11 mouse cellular contexts compared by ENCODE assay signal in genomic region chr2:128091431-128092369, GRCm38 (mm10). TPM values are rescaled to one million over a fixed set of nuclear protein-coding genes. Genes with fewer than 3 reads are reported as not detected.
DNase-seq lines count a peak whose midpoint lies in the region; ATAC-seq lines count a peak whose summit lies in the region.
"Had no signal": no experiment of that assay in that cellular context is flagged by ENCODE, and none has a peak within 500 bp of the region (broad histone marks: within the 10 kb centered on the region; RNA-seq: fewer than 3 reads in every experiment).

No protein-coding gene starts in this region.

- H3K27me3 ChIP-seq in midbrain, embryonic 12.5 days: no peaks in the 10 kb centered on the region
- H3K27me3 ChIP-seq in midbrain, embryonic 15.5 days (replicated peaks): no peaks in the 10 kb centered on the region
- H3K27me3 ChIP-seq in kidney, embryonic 16.5 days (ENCODE audit: insufficient read depth, low read length): no peaks in the 10 kb centered on the region
- H3K27me3 ChIP-seq: limb, embryonic 12.5 days had no signal

- peak overlapping the region; percentile 36; the same call in 1 of the 2 replicates for H3K27ac ChIP-seq in midbrain, embryonic 12.5 days (replicated peaks)
- H3K27ac ChIP-seq in midbrain, embryonic 15.5 days: no peak overlapping the region
- H3K27ac ChIP-seq in kidney, embryonic 16.5 days (ENCODE audit: low read length): peak overlapping the region; percentile 75
- H3K27ac ChIP-seq: gastrocnemius, adult 2 months; limb, embryonic 12.5 days had no signal

- intact Hi-C loops in left cerebral cortex, postnatal 4 days (cut with DNase I): no loop called here

- no peak overlapping the region for H3K9ac ChIP-seq in midbrain, embryonic 12.5 days (replicated peaks)
- H3K9ac ChIP-seq in midbrain, embryonic 15.5 days: no peak overlapping the region
- 0 out of 2 replicates have a peak overlapping the region, but pooled peaks have one; percentile 4 for H3K9ac ChIP-seq in kidney, embryonic 16.5 days (replicated peaks; ENCODE audit: low read length)
- H3K9ac ChIP-seq: limb, embryonic 12.5 days had no signal

- no peaks in the 10 kb centered on the region for H3K36me3 ChIP-seq in midbrain, embryonic 12.5 days
- H3K36me3 ChIP-seq in midbrain, embryonic 15.5 days (replicated peaks): no peaks in the 10 kb centered on the region
- H3K36me3 ChIP-seq in kidney, embryonic 16.5 days (ENCODE audit: insufficient read depth, low read length): no peaks in the 10 kb centered on the region
- H3K36me3 ChIP-seq: limb, embryonic 12.5 days had no signal

- no peaks in the 10 kb centered on the region for H3K9me3 ChIP-seq in midbrain, embryonic 12.5 days
- H3K9me3 ChIP-seq in midbrain, embryonic 15.5 days: no peaks in the 10 kb centered on the region
- H3K9me3 ChIP-seq in kidney, embryonic 16.5 days (ENCODE audit: low read length): no peaks in the 10 kb centered on the region
- H3K9me3 ChIP-seq: limb, embryonic 12.5 days had no signal

- peaks cover 13% of the 10 kb centered on the region for H3K4me1 ChIP-seq in midbrain, embryonic 12.5 days
- 0 out of 2 replicates have a peak, but pooled peaks cover 4% of the 10 kb centered on the region for H3K4me1 ChIP-seq in midbrain, embryonic 15.5 days
- H3K4me1 ChIP-seq in kidney, embryonic 16.5 days (ENCODE audit: insufficient read depth, low read length): peaks cover 50% of the 10 kb centered on the region

- DNase-seq in embryo, embryonic 10.5 days (ENCODE audit: low spot score): peak; percentile 81
- DNase-seq in thymus, postnatal 14 days: peak; percentile 44
- DNase-seq in frontal cortex, adult 2 months (ENCODE audit: extremely low spot score in 1 of 2, low spot score in 1 of 2): no peak
- no peak for DNase-seq in left cerebral cortex, postnatal 4 days
- DNase-seq in heart, adult 18-20 months: no peak
- DNase-seq: gastrocnemius, adult 2 months; heart, postnatal 4 days had no signal

- no peak overlapping the region for H3K4me2 ChIP-seq in midbrain, embryonic 12.5 days (replicated peaks)
- H3K4me2 ChIP-seq in midbrain, embryonic 15.5 days: no peak overlapping the region
- H3K4me2 ChIP-seq in kidney, embryonic 16.5 days (replicated peaks; ENCODE audit: low read depth, low read length): no peak overlapping the region
- H3K4me2 ChIP-seq: limb, embryonic 12.5 days had no signal

- WGBS in midbrain, embryonic 12.5 days: 35% methylated on average over 11 of the region's 11 CpGs
- 37% methylated on average over 11 of the region's 11 CpGs for whole genome bisulfite sequencing in midbrain, embryonic 15.5 days
- 60% methylated on average over 11 of the region's 11 CpGs for WGBS in kidney, embryonic 16.5 days

- peak; percentile 77; the same call in 1 of the 2 replicates for ATAC-seq in midbrain, embryonic 12.5 days (ENCODE audit: low FRiP score, low read depth)
- ATAC-seq in midbrain, embryonic 15.5 days (replicated peaks): no peak
- peak; percentile 87 for ATAC-seq in kidney, embryonic 16.5 days (ENCODE audit: low FRiP score, low TSS enrichment)

- no peak overlapping the region for H3K4me3 ChIP-seq in midbrain, embryonic 12.5 days
- H3K4me3 ChIP-seq in midbrain, embryonic 15.5 days: no peak overlapping the region
- H3K4me3 ChIP-seq in kidney, embryonic 16.5 days (ENCODE audit: low read length): no peak overlapping the region
- H3K4me3 ChIP-seq: gastrocnemius, adult 2 months; limb, embryonic 12.5 days had no signal

RNA-seq across cellular contexts. Expression of gene Bcl2l11, which starts 34.1 kb away (rescaled TPM):
- polyA plus RNA-seq in midbrain, embryonic 12.5 days (2016; fragmentation: Nextera tagmentation; extraction: Ambion mirVana): 21.6 and 24.7 TPM in 2 replicates
- 11.8 and 12.0 TPM in 2 replicates for polyA plus RNA-seq in midbrain, embryonic 15.5 days (2015; fragmentation: Nextera tagmentation; extraction: Ambion mirVana)
- 25.6 and 28.2 TPM in 2 replicates for polyA plus RNA-seq in kidney, embryonic 16.5 days (2015; fragmentation: Nextera tagmentation; extraction: Ambion mirVana)
- polyA plus RNA-seq in frontal cortex, adult 2 months (2012; rRNA removed): 6.5 and 8.1 TPM in 2 replicates
- total RNA-seq in left cerebral cortex, postnatal 4 days (2021): 1 to 10 TPM; 7.1 to 8.9 TPM
- total RNA-seq in heart, adult 18-20 months (2021): 10 to 100 TPM in 1 of 2 experiments, 1 to 10 TPM in 1; 8.1 to 10.3 TPM

Comparison
In these comparisons a context has a peak if more than half of its experiments do, and no peak if none do; other contexts are left out.
1. DNase-seq: peak in embryo, embryonic 10.5 days (single experiment) and thymus, postnatal 14 days (single experiment); none in frontal cortex, adult 2 months (0 of 2), left cerebral cortex, postnatal 4 days (single experiment) and heart, adult 18-20 months (0 of 2).